11 mouse cellular contexts compared by ENCODE assay signal in genomic region chr1:58951841-58952240, GRCm38 (mm10). TPM values are rescaled to one million over a fixed set of nuclear protein-coding genes. Genes with fewer than 3 reads are reported as not detected.
DNase-seq lines count a peak whose midpoint lies in the region; ATAC-seq and TF ChIP-seq lines count a peak whose summit lies in the region.
"Had no signal": no experiment of that assay in that cellular context is flagged by ENCODE, and none has a peak within 500 bp of the region (broad histone marks: within the 10 kb centered on the region; RNA-seq: fewer than 3 reads in every experiment).

No protein-coding gene starts in this region.

- ATAC-seq in heart, embryonic 14.5 days (ENCODE audit: insufficient number of reproducible peaks, insufficient read depth, low FRiP score, low read depth), result no peak
- no peak for ATAC-seq in hindbrain, embryonic 14.5 days (ENCODE audit: low FRiP score)
- ATAC-seq: CD4-positive, CD25-positive, alpha-beta regulatory T cell, adult 4 months had no signal

- no peaks in the 10 kb centered on the region for H3K27me3 ChIP-seq in heart, adult 2 months (ENCODE audit: control insufficient read depth, insufficient read depth, low read length)
- no peaks in the 10 kb centered on the region for H3K27me3 ChIP-seq in heart, embryonic 14.5 days (ENCODE audit: control insufficient read depth, insufficient read depth, low read length)
- H3K27me3 ChIP-seq in hindbrain, embryonic 14.5 days (ENCODE audit: control insufficient read depth, insufficient read depth, low read length), result no peaks in the 10 kb centered on the region

- peak overlapping the region; percentile 44 for H3K4me2 ChIP-seq in heart, embryonic 14.5 days (ENCODE audit: low read length)
- H3K4me2 ChIP-seq in hindbrain, embryonic 14.5 days (replicated peaks), result no peak overlapping the region

- H3K4me1 ChIP-seq in heart, adult 2 months (ENCODE audit: control insufficient read depth, insufficient read depth, low read length), result peaks cover 40% of the 10 kb centered on the region
- peaks cover 33 to 77% of the 10 kb centered on the region in 2 experiments for H3K4me1 ChIP-seq in heart, embryonic 14.5 days (ENCODE audit: control insufficient read depth in 2 of 2, insufficient read depth in 2 of 2, low read length in 2 of 2)
- no peaks in the 10 kb centered on the region for H3K4me1 ChIP-seq in hindbrain, embryonic 14.5 days (replicated peaks; ENCODE audit: control insufficient read depth, insufficient read depth, low read length)

- intact Hi-C loops in heart, adult 2 months (cut with DNase I), result no loop called here

- no peak for DNase-seq in heart, adult 2 months
- DNase-seq in heart, adult 9 months (ENCODE audit: low spot score in 2 of 2), result no peak
- peak; percentile 31 for DNase-seq in 3T3-L1 (ENCODE audit: low read depth, low spot score)
- peak; percentile 24 for DNase-seq in kidney, postnatal 14 days
- no peak for DNase-seq in layer of hippocampus, adult 9-11 months
- DNase-seq in cerebellum, adult 11-12 months, result no peak
- no peak for DNase-seq in hindbrain, embryonic 14.5 days (ENCODE audit: low spot score)
- DNase-seq: cerebellum, postnatal 36 days; left cerebral cortex, postnatal 4 days had no signal

- TF ChIP-seq CTCF in heart, adult 2 months (IDR thresholded peaks at IDR 0.05), result no peak

- peaks cover 8% of the 10 kb centered on the region for H3K79me2 ChIP-seq in heart, adult 2 months (replicated peaks; ENCODE audit: control insufficient read depth, insufficient read depth, low read length)

- no peak overlapping the region for H3K9ac ChIP-seq in heart, adult 2 months (ENCODE audit: low read depth, low read length)
- peak overlapping the region; percentile 18; the same call in 1 of the 2 replicates for H3K9ac ChIP-seq in heart, embryonic 14.5 days (ENCODE audit: low read length)
- H3K9ac ChIP-seq in hindbrain, embryonic 14.5 days, result no peak overlapping the region

- H3K36me3 ChIP-seq in heart, adult 2 months (ENCODE audit: control insufficient read depth, insufficient read depth, low read length), result peaks cover 35% of the 10 kb centered on the region
- no peaks in the 10 kb centered on the region for H3K36me3 ChIP-seq in heart, embryonic 14.5 days (ENCODE audit: control insufficient read depth, insufficient read depth, low read length)
- H3K36me3 ChIP-seq in hindbrain, embryonic 14.5 days (replicated peaks; ENCODE audit: control insufficient read depth, insufficient read depth), result no peaks in the 10 kb centered on the region

- 58% methylated on average over 4 of the region's 4 CpGs for WGBS in heart, adult 2 months
- 66% methylated on average over 4 of the region's 4 CpGs for WGBS in heart, embryonic 14.5 days
- WGBS in hindbrain, embryonic 14.5 days, result 90% methylated on average over 4 of the region's 4 CpGs

- H3K9me3 ChIP-seq in heart, embryonic 14.5 days (ENCODE audit: control insufficient read depth, low read length), result no peaks in the 10 kb centered on the region
- H3K9me3 ChIP-seq in hindbrain, embryonic 14.5 days (ENCODE audit: control insufficient read depth, low read length), result no peaks in the 10 kb centered on the region

- no peak for TF ChIP-seq POLR2A in heart, adult 2 months (IDR thresholded peaks at IDR 0.05; ENCODE audit: insufficient read depth, low read depth, low read length)

- H3K27ac ChIP-seq in heart, adult 2 months, result peak overlapping the region; percentile 67
- H3K27ac ChIP-seq in heart, embryonic 14.5 days (replicated peaks in 1 of 2; ENCODE audit: control insufficient read depth in 1 of 2, insufficient read depth in 1 of 2, low read depth in 2 of 2, low read length in 2 of 2), result peak overlapping the region; percentile 52 to 94
- no peak overlapping the region for H3K27ac ChIP-seq in hindbrain, embryonic 14.5 days

- no peak overlapping the region for H3K4me3 ChIP-seq in heart, adult 2 months
- H3K4me3 ChIP-seq in heart, embryonic 14.5 days (ENCODE audit: control insufficient read depth in 1 of 2, insufficient read depth in 1 of 2, low read depth in 1 of 2, low read length in 2 of 2), result no peak overlapping the region
- no peak overlapping the region for H3K4me3 ChIP-seq in hindbrain, embryonic 14.5 days (replicated peaks; ENCODE audit: low read length)

- TF ChIP-seq EP300 in heart, adult 2 months (IDR thresholded peaks at IDR 0.05; ENCODE audit: insufficient read depth, low read depth, low read length), result no peak

RNA-seq across cellular contexts. Expression of gene Trak2, which starts 21.4 kb away (rescaled TPM):
- total RNA-seq in heart, adult 2 months (2021), result 100 to 1,000 TPM; 179 to 232 TPM
- 71.4 and 94.1 TPM in 2 replicates for polyA plus RNA-seq in heart, adult 2 months (2012; rRNA removed)
- polyA plus RNA-seq in heart, embryonic 14.5 days (2014; fragmentation: Nextera tagmentation; extraction: Ambion mirVana), result 29.6 and 32.6 TPM in 2 replicates
- polyA plus RNA-seq in hindbrain, embryonic 14.5 days (2014; fragmentation: Nextera tagmentation; extraction: Ambion mirVana), result 18.0 and 20.5 TPM in 2 replicates

RNA-seq across cellular contexts. Expression of gene Stradb, which starts 21.5 kb away (rescaled TPM):
- 10 to 100 TPM; 61.3 to 81.4 TPM for total RNA-seq in heart, adult 2 months (2021)
- 28.5 and 47.3 TPM in 2 replicates for polyA plus RNA-seq in heart, adult 2 months (2012; rRNA removed)
- 29.1 and 33.9 TPM in 2 replicates for polyA plus RNA-seq in heart, embryonic 14.5 days (2014; fragmentation: Nextera tagmentation; extraction: Ambion mirVana)
- polyA plus RNA-seq in hindbrain, embryonic 14.5 days (2014; fragmentation: Nextera tagmentation; extraction: Ambion mirVana), result 103 and 111 TPM in 2 replicates

Comparison
In these comparisons a context has a peak if more than half of its experiments do, and no peak if none do; other contexts are left out.
1. DNase-seq: peak in 3T3-L1 (single experiment) and kidney, postnatal 14 days (single experiment); none in heart, adult 2 months (0 of 2), heart, adult 9 months (0 of 2), layer of hippocampus, adult 9-11 months (single experiment), cerebellum, adult 11-12 months (single experiment) and hindbrain, embryonic 14.5 days (single experiment).